Mouse (Mus musculus) adrenal gland, adult 2 months (tissue): ENCODE results near the gene Btbd3. TPM values are rescaled to one million over a fixed set of nuclear protein-coding genes. Genes with fewer than 3 reads are reported as not detected.

Experiments
- DNase-seq: peaks from one replicate; pipeline ENCODE4 v3.0.0; 2021
- long read RNA-seq: library from polyadenylated mRNA; stranded (forward); transcript quantifications from one replicate; pipeline ENCODE4 v2.0.0, GENCODE M21; 2021
- polyA plus RNA-seq: library from polyadenylated mRNA; depleted of rRNA; stranded (reverse); fragments of >200 nt; gene quantifications from 2 replicates; pipeline ENCODE4 v1.2.3, GENCODE M21; 2012; rRNA removed
- total RNA-seq, 2 experiments: library from RNA; stranded (reverse); gene quantifications; 2 replicates each; pipeline ENCODE4 v1.2.3; 2021

Btbd3 gene
- total RNA-seq (10 to 100 TPM; 18.3 to 19.7 TPM), polyA plus RNA-seq (4.1 and 4.5 TPM in 2 replicates)
- long read RNA-seq, full-length matches to known transcripts: 8 of 10 reads
- long read RNA-seq, partial matches to known transcripts: 0 of 10 reads
- long read RNA-seq, other reads (novel, unspliced or antisense): 2 of 10 reads

DNA sequence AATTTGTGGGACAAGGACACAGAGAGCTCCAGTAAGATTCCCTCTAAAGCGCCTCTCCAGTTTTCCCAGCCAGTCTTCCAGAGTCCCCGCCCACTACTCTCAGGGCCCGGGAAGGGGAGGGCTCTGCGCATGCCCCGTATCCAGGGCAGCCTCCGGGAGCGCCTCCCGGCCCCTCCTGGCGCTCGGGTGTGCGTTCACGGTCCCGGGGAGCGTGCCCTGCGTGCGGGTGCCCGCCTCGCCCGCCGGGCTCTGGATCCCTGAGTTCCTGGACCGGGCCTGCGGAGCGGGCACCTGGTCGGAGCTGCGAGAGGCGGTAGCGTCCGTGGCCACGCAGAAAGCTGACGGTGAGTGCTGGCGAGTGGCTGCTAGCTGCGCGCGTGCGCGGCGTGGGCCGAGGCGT lies at the start of gene Btbd3:
Gene Btbd3 (plus strand): TSS at position 155 of the 400 bp plus-strand sequence.
- peak; percentile 98 for DNase-seq

DNA sequence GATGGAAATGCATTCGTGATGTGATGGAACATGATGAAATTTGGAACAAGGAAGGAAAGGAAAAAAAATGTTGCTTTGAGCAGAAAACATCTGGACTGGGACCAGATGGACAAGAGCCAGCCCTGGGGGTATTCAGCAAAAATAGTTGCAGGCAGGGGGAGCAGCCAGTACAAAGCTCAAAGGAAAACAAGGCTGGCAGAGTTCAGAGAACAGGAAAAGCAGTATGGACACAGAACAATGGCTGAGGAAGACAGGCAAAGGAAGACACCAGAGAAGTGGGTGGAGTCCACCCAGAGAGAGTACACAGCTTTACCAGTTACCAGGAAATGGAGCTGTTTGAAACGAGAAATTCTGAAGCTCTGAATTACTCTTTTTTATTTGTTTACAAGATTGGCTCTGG lies 40.8 kb upstream of the Btbd3 start:
- DNase-seq: peak; percentile 40

DNA sequence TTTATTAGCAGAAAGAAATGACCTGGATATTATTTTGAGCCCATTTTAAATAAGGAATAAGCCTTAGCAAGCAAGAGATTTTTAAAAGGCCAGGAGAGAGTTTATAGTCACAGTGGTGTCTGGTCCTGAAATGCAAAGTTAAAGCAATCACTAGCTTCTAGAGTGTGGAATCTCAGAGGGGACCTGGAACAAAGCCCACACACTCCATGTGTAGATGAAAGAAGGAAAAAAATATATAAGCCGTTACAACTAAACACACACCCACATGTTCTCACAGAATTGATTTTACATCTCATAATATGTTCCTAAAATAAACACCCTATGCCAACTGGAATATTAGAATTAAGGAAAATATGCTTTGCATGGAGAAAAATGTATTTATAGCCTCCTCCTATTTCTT lies 36.1 kb upstream of the Btbd3 start:
- no peak for DNase-seq

DNA sequence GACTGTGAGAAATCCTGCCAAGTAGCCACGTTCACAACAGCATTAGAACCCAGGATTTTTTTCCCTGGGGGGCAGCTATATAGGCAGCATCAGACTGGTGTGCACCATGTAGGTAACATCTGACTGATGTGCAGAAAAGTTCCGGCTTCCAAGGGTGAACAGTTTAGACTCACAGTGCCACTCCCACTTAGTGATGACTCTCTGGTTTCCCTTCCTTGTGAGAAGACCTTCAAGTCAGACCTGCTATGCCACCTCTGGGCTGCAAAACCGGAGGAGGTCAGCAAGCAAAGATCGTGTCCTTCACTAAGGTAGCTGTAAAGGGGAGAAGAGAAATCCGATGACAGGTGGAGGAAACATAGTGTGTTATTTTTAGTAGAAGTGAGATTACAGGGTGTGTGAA lies 24.1 kb upstream of the Btbd3 start:
- no peak for DNase-seq

DNA sequence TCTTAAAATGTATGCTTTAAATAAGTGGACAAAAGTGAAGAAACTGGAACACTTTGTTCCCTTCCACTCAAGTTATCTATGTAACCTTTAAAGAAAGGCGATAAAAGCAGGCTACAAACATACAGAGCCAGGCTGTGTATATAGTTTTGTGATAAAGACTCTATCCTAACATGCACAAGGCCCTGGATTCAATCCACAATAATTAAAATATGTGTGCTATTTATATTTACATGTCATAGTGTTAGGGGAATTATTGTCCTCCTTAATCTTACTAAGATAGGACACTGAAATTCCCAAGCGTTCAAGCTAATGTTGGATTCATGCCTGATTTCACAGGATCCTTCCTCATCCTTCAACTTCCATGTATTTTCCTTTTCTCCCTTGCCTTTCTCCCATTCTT lies 20.2 kb upstream of the Btbd3 start:
- DNase-seq: no peak

DNA sequence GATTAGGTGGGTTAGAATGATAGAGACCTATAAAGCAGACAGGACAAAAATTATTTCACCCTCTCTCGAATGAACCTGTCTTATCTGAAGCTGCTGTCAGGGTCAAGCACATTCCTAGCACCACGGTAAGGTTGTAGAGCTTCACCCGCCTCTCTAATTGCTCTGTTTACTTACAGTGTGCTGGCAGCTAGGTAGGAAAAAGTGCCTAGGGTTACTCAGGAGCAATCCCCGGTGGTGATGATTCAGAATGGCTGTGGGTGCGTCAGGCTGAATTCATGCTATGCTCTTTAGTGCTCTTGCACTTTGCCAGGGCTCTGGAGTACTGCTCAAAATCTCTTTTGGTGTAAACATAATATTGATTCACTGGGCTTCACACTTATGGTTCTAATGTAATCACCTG lies 13.9 kb upstream of the Btbd3 start:
- DNase-seq: no peak

DNA sequence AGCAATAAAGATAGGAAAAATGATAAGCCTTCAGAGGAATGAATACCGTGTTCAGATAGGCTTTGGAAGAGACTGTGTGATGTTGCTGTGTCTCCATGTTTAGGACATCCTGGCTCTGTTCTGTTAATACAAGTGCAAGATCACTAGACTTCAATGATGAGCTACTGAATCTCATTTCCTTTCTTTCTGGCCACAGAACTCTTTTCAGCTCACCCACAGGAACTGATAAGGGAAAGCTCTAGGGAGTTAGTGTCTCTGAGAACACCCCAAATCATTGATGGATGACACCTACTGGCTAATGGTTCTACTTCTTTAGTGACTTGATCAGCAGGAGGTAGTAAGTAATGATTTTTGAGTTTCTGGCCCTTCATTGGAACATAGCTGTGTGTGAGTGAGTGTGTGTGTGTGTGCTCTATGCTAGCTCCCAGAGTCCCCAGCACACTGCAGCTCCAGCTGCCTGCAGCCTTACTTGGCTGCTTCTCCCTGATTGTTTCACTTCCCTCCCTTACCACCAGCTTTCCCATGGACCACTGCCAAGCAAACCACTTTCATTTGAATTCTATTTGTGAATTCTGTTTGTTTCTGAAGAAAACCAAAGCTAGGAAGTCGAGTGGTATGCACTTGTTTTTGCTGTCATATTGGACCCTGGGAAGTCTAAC lies 10.6 kb upstream of the Btbd3 start:
- DNase-seq: no peak

DNA sequence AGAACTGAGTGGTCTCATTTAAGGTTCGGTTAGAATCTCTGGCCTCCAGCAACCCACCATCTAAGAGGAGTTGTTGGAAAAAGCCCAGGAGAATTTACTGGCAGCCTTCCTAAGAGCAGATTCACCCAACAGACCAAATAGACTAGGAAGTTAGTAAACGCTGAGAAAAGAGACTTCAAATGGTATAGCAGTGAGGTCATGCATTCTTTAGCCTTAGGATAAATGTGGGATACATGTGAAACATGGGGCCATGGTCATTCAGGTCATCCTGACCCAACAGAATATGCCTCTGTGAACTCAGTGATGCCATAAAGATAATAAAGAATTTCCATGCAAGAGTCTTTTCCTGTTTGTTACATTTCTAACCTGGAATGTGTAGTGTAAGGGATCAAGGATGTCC lies 8.4 kb upstream of the Btbd3 start:
- no peak for DNase-seq

DNA sequence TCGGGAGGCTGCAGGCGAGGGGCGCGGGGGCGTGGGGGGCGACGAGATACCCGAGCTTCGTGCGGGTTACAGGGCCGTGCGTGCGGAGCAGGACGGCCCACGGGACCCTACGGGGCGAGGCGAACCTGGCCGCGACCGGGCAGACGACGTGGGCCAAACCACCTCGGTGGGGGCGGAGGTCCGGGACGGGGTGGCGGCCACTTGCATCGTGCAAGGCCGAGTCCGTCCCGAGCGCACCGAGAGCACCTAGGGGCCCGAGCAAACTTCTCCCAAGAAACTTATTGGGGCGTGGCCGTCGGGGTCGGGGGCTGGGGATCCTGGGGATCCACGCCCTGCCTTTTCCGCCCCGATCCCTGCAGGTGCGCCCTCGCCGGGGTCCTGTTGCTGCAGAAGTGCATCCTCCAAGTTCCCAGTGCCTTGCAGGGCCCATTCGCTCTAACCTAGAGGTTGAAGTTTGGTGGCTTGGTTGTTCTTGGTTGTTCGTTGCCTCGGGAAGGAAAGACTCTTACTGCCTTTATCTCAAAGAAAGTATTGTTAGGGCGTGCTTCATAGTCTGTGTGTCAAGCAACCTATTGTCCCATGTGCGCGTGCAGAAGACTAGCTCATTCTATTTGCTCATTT lies 596 bp downstream of the Btbd3 start:
- no peak for DNase-seq

DNA sequence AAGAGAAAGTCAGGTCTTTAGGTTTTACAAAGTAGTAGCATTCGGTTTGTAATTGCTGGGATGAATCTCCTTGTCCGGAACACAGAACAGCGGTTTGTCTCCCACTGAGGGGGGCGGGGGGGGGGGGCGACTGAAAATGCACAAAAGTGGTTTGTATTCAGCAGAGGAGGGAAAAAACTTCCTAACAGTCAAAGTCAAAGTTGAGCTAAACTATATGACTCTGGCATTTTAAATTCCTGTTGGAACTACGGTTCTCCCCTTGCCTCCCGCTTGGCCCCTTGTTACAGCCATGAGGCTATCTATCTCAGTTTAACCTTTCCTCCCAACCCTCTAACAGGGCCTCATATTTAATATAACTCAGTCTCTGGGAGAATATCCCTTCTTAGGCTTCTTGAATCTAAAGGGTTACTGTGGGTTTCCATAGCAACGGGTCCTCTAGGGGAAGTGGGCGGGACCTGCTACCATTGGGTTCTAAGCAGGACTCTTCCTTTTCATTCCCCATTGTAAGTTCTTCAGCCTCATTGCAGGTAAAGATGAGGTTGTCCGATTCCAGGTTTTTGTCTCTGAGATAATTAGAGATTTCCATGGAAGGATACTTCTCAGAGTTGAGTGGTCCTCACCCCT lies 1.4 kb downstream of the Btbd3 start:
- peak; percentile 54 for DNase-seq

DNA sequence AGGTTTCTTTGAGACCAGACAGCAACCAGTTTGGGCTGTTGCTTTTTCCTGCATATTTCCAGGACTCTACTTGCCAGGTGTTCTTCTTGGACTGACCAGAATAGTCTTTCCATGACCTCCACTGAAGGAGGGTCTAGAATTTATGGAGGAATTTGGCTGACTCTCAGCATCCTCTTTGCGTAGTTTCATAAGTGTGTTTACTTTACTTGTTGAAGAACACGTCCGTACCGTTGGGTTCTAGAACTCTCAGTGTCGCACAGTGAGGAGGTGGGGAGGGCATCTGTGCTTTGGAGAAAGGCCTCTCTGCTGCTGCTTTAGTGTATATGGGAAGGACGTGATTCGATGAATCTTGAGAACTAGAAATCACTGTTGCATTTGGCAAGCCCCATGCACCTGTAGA lies 4.8 kb downstream of the Btbd3 start:
- no peak for DNase-seq

DNA sequence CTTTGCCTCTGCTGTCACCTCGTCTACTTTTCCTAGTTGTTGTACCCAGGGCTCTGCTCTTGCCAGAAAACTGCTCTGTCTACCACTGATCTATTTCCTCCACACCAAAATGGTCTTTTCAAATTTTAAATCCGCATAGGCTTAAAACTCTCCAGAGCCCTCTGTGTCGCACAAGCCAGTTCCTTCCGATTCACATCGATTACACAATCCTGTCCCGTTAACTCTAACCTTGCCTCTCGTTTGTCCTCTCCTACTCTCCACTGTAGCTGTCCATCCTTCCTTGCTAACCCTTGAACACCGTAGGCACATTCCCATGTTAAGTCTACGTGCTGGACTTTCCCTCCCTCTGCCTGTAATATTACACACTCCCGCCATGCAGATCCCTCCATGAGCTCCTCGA lies 6.5 kb downstream of the Btbd3 start:
- DNase-seq: no peak

DNA sequence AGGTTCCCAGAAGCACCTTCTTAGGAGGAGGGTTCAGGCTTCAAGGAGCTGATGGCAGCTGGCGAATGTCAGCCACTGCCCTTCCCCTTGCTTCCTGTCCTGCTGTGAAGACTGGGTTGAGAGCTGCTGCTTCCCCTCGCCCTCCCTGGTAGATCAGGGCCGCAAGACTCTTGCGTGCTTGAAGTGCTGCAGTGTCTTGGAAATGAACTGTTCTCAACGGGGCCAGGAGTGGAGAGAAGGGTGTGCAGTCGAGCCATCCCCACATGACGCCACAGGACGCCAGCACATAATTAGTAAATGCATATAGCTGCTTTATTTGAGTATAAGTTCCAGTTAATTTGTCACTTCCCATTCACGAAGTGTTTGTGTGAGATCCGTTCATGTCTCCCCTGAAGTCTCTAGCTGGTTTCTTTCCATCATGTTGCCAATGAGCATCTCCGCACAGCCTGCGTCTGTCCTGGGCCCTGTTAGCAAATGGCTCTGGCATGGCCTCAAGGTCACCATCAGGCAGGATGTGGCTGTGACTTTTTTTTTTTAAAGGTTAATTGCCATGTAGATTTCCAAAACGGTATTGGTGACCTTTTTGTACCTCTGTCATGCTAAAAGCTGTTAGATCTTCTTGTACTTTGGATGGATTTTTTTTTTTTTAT lies 9.1 kb downstream of the Btbd3 start:
- DNase-seq: peak; percentile 69

DNA sequence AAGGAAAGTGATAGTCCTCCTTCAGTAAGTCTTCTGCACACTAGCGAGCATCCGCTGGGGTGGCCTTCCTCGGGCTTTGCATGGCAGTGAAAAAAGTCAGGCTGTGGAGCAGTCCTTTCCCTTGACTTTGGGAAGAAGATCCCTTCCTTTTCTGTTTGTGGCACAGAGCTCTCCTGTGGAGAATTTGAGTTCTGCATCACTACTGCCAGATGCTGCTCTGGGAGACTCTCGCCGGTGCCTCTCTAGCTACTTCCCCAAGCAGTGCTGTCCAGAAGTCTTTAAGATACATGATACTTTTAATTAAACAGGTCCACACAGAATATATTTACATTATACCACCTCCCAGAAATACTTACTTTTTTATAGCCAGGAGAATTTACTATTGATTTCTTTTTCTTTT lies 10.3 kb downstream of the Btbd3 start:
- no peak for DNase-seq

DNA sequence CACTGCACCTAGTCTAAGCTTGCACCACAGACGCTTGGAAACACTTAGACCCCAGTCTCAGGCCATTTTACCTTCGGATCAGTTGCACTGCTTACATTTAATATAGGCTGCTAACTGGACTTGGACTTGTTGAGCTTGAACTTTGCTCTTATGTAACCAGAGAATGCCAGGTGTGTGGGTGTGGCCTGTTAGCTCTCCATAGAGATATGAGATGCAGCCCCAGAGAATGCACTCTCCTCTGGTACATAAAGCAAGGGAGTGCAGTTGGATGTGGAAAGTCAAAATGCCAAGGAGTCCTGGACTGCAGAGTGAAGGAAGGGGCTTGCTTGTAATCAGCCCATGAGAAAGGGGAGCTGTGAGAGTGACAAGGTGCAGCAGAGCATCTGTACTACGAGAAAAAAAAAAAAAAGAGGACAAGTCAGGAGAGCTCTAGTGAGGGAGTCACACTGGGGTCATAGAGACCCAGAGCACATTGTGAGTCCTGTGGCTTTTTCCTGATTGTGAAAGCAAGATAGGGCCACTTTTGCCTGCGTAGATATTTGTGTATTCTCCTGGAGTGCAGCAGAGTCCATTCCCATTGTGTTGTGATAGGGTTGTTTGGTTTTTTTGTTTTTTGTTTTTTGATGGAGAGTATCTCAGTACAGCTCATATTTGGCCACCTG lies 11.6 kb downstream of the Btbd3 start:
- DNase-seq: no peak

DNA sequence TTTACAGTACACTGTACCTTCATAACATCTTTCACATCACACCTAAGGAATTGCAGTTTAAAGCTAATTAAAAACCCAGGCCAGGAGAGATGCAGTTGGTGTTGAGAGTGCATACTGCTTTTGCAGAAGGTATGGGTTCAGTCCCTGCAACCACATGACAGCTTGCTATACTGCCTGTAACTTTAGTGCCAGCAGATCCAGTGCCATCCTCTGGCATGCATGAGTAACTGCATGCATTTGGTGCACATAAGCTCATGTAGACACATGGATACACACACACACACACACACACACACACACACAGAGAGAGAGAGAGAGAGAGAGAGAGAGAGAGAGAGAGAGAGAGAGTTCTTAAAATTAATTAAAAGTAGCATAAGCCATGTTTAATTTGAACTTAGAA lies 13.0 kb downstream of the Btbd3 start:
- DNase-seq: no peak

DNA sequence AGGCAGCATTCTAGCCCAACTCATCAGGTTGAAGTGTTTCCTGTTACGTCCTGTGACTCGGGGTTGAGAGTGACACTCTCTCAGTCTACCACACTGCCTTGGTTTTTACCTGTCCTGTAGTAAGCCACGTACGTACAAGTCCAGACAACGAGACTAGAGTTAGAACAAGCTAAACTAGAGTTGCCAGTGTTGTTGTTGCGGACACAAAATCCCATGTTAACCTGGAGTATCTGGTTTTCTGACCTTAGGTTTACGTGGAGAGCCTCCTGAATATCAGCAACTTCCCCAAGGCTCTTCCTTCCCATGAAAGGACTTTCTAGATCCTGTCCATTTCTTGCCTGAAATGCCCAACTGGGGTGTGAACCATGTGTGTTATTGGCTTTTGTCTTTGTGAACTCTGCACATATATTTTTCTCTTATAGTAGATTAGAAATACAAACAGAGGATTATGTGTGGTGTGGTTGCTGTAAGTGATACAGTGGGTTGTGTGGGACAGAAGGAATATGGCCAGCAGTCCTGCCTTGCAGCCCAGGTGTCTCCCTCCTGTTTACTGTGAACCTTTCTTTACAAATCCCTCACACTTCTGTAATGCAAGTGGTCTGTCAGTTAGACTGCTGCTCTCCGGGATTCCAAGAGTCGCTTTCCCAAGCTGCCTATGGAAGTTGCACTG lies 17.2 kb downstream of the Btbd3 start:
- DNase-seq: no peak

DNA sequence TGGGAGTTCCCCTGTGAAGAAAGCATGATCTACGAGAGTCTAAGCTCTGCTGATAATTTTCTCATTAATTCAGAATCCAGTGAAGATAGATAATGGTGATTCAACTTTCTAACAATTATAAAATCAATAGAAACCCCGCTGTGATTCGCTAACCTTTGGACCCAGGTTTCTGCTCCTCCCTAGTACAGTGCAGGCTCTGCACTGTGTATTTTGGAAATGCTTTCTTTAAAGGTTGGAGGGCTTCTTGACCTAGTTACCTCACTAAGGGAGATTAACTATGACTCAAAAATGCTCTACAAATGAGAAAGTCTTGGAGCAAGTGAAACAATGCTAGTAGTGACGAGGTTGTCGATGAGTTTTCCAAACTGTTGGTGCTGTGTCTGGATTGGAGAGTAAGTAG lies 17.7 kb downstream of the Btbd3 start:
- DNase-seq: no peak

DNA sequence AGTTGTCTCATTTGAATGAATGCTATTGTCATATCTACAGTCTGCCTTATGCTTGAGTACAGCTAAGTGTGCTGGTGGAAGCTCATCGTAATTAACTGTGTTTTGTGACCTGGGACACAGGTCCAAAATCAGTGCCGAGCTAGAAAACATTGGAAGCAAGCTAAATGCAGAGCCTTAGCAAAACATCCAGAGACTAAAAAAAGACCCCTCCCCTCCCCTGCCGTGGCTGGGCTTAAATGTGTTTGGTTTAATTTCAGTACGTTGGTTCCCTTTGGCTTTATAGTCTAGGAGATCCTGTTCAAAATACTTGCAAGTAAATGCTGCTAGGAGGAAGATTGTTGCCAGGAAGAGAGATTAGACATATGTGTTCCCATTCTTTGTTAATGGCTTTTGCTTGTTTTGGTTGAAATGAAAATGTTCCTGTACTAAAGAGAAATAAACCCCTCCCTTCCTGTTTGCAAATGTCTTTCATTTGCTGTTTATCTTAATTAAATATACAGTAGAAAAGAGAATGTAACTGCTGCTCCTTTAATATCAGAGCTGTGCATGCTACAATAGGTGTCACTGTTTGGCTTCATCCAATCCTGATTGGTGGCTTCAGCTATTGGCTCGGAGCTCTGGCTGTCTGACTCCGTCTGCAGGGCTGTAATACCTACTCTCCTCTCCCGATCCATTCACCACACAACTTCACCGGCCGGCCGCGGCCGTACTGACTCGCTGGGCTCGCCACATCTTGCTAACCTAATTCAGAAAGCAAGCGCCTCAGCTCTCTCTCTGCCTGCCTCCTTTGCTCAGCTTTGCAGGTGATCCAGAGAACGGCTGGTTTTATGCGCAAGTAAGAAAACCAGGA lies 21.7 kb downstream of the Btbd3 start:
- DNase-seq: peak; percentile 81

DNA sequence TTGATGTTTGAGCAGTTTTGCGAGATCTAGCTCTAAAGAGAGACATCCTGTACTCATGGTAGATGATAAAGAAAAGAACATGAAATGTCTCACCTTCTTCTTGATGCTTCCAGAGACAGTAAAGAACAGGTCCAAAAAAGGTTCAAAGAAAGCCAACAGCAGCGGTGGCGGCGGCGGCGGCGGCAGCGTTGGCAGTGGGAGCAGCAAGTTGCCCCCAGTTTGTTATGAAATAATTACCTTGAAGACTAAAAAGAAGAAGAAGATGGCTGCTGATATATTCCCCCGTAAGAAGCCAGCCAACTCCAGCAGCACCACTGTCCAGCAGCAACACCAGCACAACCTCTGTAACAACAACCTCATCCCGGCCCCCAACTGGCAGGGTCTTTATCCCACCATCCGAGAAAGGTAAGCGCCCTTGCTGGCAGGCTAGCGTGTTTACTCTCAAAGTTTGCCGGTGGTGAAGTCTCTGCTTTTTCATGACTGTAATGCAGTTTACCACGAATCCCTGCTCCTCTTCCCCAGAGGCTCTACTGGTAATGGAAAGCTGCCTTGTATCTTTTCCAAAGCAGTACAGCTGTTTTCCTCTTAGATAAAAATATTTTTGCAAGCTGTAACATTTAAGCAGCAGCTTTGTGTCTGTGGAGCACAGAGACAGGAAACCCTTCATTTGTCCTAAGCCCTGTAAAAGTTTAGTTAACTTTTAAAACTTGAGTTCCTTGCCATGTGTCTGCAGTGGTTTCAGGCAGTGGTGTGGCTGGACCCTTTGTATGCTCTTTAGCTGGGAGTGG lies 22.7 kb downstream of the Btbd3 start:
- no peak for DNase-seq
